Mouse (Mus musculus): ENCODE measurements around the gene Vmn1r174. TPM values are rescaled to one million over a fixed set of nuclear protein-coding genes. Genes with fewer than 3 reads are reported as not detected.
"Not testable (repeated sequence)": the region's sequence is repeated elsewhere in the genome, so short reads cannot be mapped to it uniquely, and the experiment has no call there.

The Vmn1r174 gene
- polyA plus RNA-seq (2012; rRNA removed), result not detected in 2 replicates

DNA sequence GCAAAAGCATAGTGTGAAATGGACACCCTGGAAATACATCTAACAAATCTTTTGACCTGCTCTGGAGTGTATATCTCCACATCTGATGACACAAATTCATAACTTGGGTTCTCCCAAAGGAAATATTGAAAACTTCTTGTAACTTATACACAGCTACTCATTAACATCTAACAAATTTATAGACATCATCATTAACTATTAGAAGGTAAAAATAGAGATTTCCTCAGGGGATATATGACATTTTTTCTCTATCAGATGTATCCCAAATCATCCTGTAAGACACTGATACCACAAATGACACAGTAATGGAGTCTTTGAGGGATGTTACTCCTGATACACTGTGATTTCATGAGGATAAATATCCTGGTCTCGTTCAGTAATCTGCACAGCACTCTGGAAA lies at the start of gene Vmn1r174:
Vmn1r174 (plus strand) TSS at position 301 of the 400 bp plus-strand sequence.
- not testable (repeated sequence) for H3K4me1 ChIP-seq (ENCODE audit: control insufficient read depth, insufficient read depth, low read length); H3K27ac ChIP-seq (ENCODE audit: insufficient read depth, low read length); H3K4me3 ChIP-seq (ENCODE audit: insufficient read depth, low read length)

- Histone ChIP-seq H3K4me1 (ENCODE audit: control insufficient read depth, insufficient read depth, low read length) (no peaks in the 10 kb centered on the region), H3K4me3 (ENCODE audit: insufficient read depth, low read length) (no peak overlapping the region), H3K27ac (ENCODE audit: insufficient read depth, low read length) (no peak overlapping the region)
- TF ChIP-seq CTCF (IDR thresholded peaks at IDR 0.05; ENCODE audit: extremely low read depth, insufficient read depth, low read length) (no peak), POLR2A (IDR thresholded peaks at IDR 0.05; ENCODE audit: extremely low read depth, insufficient read depth, low read length) (no peak)
These were observed 32.5 kb downstream of the Vmn1r174 start for GRCm38 (mm10) chr7:23784526-23784925.

DNA sequence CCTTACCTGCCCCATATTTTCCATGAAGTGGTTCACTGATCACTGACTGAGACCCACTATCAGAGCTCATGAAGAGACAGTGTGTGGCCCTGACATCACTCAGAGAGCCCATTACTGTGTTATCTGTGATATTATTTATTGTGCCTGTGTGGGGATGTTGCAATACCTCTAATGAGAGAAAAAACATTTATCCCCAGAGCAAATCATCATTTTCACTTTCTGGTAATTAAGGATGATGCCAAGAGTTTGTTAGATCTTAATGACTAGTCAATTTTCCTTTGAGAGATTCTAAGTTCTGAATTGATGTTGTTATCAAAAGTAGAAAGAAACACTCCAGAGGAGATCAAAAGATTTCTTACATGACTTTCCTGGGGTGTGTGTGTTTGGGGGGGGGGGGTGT lies 58.5 kb downstream of the Vmn1r174 start, which contains the start of gene Vmn1r175:
Vmn1r175 (minus strand) TSS at position 101 of the 400 bp plus-strand sequence.
- H3K27ac ChIP-seq (ENCODE audit: insufficient read depth, low read length); H3K4me1 ChIP-seq (ENCODE audit: control insufficient read depth, insufficient read depth, low read length); H3K4me3 ChIP-seq (ENCODE audit: insufficient read depth, low read length): not testable (repeated sequence)

Other genes with a start within 250 kb of the Vmn1r174 start
- not detected in 2 replicates for gene Vmn1r167, start 245.1 kb upstream of the Vmn1r174 start, polyA plus RNA-seq (2012; rRNA removed)
- gene Vmn1r168, start 212.5 kb upstream of the Vmn1r174 start, polyA plus RNA-seq (2012; rRNA removed), result not detected in 2 replicates
- not detected in 2 replicates for gene Vmn1r169, start 176.7 kb upstream of the Vmn1r174 start, polyA plus RNA-seq (2012; rRNA removed)
- gene Vmn1r170, start 146.1 kb upstream of the Vmn1r174 start, polyA plus RNA-seq (2012; rRNA removed), result not detected in 2 replicates
- gene Vmn1r171, start 121.5 kb upstream of the Vmn1r174 start, polyA plus RNA-seq (2012; rRNA removed), result not detected in 2 replicates
- gene Vmn1r172, start 94.0 kb upstream of the Vmn1r174 start, polyA plus RNA-seq (2012; rRNA removed), result not detected in 2 replicates
- gene Vmn1r173, start 51.6 kb upstream of the Vmn1r174 start, polyA plus RNA-seq (2012; rRNA removed), result not detected in 2 replicates
- gene Vmn1r175, start 58.4 kb downstream of the Vmn1r174 start, polyA plus RNA-seq (2012; rRNA removed), result not detected in 2 replicates
- gene Vmn1r176, start 85.1 kb downstream of the Vmn1r174 start, polyA plus RNA-seq (2012; rRNA removed), result not detected in 2 replicates
- not detected in 2 replicates for gene Vmn1r177, start 114.2 kb downstream of the Vmn1r174 start, polyA plus RNA-seq (2012; rRNA removed)
- not detected in 2 replicates for gene Vmn1r178, start 139.7 kb downstream of the Vmn1r174 start, polyA plus RNA-seq (2012; rRNA removed)
- gene Vmn1r179, start 174.7 kb downstream of the Vmn1r174 start, polyA plus RNA-seq (2012; rRNA removed), result not detected in 2 replicates
- gene Vmn1r180, start 198.4 kb downstream of the Vmn1r174 start, polyA plus RNA-seq (2012; rRNA removed), result not detected in 2 replicates
- not detected in 2 replicates for gene Vmn1r181, start 222.3 kb downstream of the Vmn1r174 start, polyA plus RNA-seq (2012; rRNA removed)
- gene V1rd19, start 249.4 kb downstream of the Vmn1r174 start, polyA plus RNA-seq (2012; rRNA removed), result not detected in 2 replicates